Mouse (Mus musculus) heart, postnatal 0 days (tissue): ENCODE measurements around the gene Adamts12.

ENCODE experiments used
- CTCF ChIP-seq: IDR thresholded peaks from 2 replicates; pipeline ENCODE4 v1.5.1; 2016; ENCODE audit warnings: antibody characterized with exemption, control low read depth, low read depth
- EP300 ChIP-seq: IDR thresholded peaks from 2 replicates; pipeline ENCODE4 v1.6.1; 2016; ENCODE audit warnings: antibody characterized with exemption, low read depth

GRCm38 (mm10) chr15:11065528-11066171 lies 1.1 kb downstream of the Adamts12 start:
- no peak for TF ChIP-seq EP300
- TF ChIP-seq CTCF = no peak
